Mouse (Mus musculus): ENCODE measurements around the gene Tarsl2.

The Tarsl2 gene

DNA sequence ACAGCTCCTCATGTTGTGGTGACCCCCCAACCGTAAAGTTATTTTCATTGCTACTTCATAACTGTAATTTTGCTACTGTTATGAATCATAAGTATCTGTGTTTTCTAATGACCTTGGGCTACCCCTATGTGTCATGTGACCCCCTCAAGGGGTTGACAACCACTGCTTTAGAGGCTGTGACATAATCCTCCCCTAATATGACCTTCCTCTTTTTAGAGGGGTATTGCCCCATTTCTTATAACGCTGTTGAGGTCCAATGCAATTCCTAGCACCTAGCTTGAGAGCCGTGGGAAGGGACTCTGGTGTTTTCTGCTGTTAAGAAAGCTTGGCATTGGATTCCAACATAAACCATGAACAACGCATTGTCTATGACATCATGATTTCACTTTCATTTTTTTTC lies 6.0 kb downstream of the Tarsl2 start:
- no peak for DNase-seq (ENCODE audit: extremely low read depth, insufficient read length, low spot score)

GRCm38 (mm10) chr7:65657490-65658120 lies 12.9 kb downstream of the Tarsl2 start:
- no peak for DNase-seq (ENCODE audit: extremely low read depth, insufficient read length, low spot score)

- no peak for DNase-seq (ENCODE audit: extremely low read depth, insufficient read length, low spot score)
Measured at GRCm38 (mm10) chr7:65663225-65663790, 18.6 kb downstream of the Tarsl2 start.

- DNase-seq (ENCODE audit: extremely low read depth, insufficient read length, low spot score), result no peak
Measured at GRCm38 (mm10) chr7:65663886-65664285, 19.2 kb downstream of the Tarsl2 start.

GRCm38 (mm10) chr7:65667491-65667890 lies 22.8 kb downstream of the Tarsl2 start:
- no peak for DNase-seq (ENCODE audit: extremely low read depth, insufficient read length, low spot score)

DNA sequence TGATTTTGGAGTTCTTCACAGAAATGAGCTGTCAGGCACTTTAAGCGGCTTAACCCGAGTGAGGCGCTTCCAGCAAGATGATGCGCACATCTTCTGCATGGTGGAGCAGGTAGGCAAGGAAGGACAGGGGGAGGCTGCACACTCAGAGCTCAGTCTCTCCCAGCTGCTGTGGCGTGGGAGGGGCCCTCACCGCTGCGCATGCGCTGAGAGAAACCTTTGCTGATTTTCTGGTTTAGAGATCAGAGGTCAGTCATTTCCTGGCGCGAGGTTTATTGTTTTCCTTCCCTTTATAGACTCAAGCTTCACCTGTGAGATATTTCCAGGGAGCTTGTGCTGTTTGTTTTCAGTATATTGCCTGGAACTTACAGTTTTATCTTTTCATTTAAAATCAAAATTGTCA lies 33.4 kb downstream of the Tarsl2 start:
- DNase-seq (ENCODE audit: extremely low read depth, insufficient read length, low spot score), result no peak

DNA sequence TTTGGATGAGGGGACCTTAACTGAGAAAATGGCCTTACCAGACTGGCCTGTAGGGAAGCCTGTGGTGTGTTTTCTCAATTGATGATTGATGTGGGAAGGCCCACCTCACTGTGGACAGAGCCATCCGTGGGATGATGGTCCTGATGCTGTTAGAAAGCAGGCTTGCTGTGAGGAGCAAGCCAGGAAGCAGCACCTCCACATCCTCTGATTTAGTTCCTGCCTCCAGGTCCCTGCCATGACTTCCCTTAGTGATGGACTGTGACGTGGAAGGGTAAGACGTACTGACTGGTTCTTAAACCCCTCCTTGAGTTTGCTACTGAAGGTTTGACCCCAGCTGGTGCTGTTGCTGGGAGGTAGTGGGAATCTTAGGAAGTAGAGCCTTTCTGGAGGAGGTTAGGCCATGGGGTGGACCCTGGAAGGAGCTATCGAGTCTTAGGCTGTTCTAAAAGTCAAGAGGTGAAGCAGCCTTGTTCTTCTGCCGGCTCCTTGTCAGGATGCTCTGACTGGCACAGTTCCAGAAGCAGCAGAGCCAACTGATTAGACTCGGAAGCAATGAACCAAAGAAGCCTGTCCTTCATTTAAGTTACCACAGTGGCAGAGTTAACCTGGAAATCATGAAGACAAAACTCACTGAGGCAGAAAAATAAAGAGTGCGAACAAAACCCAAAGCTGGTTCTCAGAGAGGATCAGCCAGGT lies 34.4 kb downstream of the Tarsl2 start:
- DNase-seq (ENCODE audit: extremely low read depth, insufficient read length, low spot score), result no peak

DNA sequence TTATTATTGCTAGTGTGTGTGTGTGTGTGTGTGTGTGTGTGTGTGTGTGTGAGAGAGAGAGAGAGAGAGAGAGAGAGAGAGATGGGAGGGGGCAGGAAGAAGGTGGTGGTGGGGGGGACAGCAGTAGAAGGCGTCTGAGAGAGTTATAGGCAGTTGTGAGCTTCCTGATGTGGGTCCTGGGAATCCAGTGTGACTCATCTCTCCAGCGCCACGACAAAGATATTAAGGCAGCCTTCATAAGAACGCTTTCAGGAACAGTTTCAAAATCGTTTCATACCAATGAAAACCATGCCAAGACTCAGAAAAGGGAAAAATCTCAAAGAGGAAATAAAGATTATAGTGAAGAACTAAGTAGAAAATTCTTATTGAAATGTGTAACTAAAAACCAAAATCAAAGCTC lies 36.5 kb downstream of the Tarsl2 start:
- no peak for DNase-seq (ENCODE audit: extremely low read depth, insufficient read length, low spot score)

- no peak for DNase-seq (ENCODE audit: extremely low read depth, insufficient read length, low spot score)
Measured at GRCm38 (mm10) chr7:65684256-65684835, 39.6 kb downstream of the Tarsl2 start.

GRCm38 (mm10) chr7:65686664-65687063 lies 42.0 kb downstream of the Tarsl2 start:
- no peak for DNase-seq (ENCODE audit: extremely low read depth, insufficient read length, low spot score)

DNA sequence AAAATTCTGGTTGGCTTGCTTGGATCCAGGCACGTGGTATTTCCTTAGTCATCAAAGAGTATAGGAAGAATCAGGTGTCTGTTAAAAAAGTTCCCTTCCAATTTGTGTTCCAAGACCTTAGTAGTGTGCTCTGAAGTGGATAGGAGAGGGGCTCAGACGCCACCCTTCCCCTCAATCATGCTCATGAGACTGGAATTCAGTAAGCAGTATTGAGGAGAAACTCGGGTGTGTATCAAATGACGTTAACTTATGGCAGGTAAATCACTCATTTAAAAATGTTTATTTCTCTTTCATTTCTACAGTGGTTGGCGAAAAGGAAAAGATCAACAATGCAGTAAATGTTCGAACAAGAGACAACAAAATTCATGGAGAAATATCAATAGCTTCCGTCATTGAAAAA lies 46.2 kb downstream of the Tarsl2 start, which contains the start of gene Tm2d3:
TSS of gene Tm2d3 (plus strand) at position 301 of the 400 bp plus-strand sequence.
- no peak for DNase-seq (ENCODE audit: extremely low read depth, insufficient read length, low spot score)

DNA sequence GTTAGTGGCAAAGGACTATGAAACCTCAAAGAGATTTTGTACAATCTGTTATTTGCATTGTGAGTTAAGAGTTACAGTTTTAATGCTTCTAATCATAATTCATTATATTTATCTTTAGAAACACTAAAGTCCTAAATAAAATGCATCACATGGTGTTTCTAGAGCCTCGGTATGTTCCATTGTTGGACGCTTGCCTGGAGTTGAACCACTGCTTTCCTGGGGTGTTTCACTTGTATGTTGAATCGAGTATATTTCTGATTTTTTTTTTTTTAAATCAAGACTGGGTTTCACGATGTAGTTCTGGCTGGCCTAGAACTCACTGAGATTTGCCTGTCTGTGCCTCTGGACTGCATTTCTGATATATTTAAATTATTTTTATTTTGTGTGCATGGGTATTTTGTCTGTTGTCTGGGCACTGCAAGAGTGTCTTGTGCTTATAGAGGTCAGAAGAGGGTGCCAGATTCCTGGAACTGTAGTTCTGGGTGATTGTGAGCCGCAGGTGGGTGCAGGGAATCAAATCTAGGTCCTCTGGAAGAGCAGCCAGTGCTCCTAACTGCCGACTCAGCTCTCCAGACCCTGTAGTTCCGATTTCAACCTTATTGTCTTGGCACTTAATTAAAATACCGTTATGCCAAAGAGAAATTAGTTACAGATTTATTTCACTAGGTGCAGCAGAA lies 47.4 kb downstream of the Tarsl2 start:
- DNase-seq (ENCODE audit: extremely low read depth, insufficient read length, low spot score), result no peak

DNA sequence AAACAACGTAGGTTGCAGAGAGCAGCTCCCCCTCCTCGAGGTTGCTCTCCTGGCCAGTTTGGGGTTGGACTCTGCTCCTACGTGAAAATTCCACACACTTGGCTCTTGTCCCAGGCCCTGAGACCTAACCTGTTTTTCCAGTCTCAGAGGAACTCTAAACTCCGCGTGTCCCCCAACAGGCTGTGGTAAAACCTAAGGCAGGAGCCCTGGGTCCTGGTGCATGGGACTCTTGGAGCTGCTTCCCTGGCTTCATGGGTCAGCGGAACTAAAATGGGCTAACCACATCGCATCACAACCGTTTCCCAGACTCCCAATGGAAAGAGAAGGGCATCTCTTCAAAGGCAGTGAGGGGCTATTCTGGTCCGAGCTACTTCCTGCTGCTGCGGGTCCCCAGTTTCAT lies 48.2 kb downstream of the Tarsl2 start:
- no peak for DNase-seq (ENCODE audit: extremely low read depth, insufficient read length, low spot score)

- peak; percentile 86 for DNase-seq (ENCODE audit: extremely low read depth, insufficient read length, low spot score)
Measured at GRCm38 (mm10) chr7:65693301-65693821, 48.7 kb downstream of the Tarsl2 start.

GRCm38 (mm10) chr7:65696450-65696849 lies 51.8 kb downstream of the Tarsl2 start:
- no peak for DNase-seq (ENCODE audit: extremely low read depth, insufficient read length, low spot score)

- no peak for DNase-seq (ENCODE audit: extremely low read depth, insufficient read length, low spot score)
Measured at GRCm38 (mm10) chr7:65702076-65702475, 57.4 kb downstream of the Tarsl2 start.

GRCm38 (mm10) chr7:65704818-65705242 lies 60.1 kb downstream of the Tarsl2 start:
- peak; percentile 13 for DNase-seq (ENCODE audit: extremely low read depth, insufficient read length, low spot score)

DNA sequence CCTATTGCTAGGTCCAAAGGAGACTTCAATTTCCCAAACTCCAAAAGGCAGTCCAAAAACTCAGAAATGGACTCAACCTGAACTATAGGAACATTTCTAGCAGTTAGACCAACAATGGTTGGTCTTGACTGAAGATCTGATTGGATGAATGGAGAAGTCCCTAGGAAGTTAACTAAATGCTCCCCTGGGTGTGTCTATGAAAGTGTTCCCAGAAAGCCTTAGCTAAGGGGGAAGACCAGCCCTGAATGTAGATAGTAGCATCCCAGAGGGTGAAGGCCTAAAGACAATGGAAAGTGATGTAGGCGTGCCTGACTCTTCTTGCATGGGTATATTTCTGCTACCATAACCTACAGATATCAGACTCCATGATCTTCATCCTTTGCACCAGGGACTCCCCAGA lies 63.8 kb downstream of the Tarsl2 start:
- no peak for DNase-seq (ENCODE audit: extremely low read depth, insufficient read length, low spot score)

DNA sequence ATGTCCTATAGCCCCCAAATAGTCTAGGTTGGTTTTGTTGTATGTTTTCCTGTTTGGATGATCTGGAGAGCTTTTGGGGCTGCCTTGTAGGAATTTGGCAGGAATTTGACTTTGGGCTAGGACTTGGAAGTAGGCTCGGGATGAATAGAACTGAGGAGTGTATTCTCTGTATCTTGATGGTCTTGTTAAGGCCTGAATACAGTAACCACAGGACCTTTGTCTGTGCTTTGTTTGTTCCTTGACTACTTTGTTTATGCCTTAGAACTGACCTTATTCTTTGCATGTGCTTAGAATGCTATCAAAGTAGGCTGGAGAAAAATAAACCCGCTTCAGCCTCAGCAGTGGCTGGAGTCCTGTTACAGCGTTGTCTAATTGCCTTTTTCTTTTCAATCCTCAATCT lies 65.6 kb downstream of the Tarsl2 start:
- no peak for DNase-seq (ENCODE audit: extremely low read depth, insufficient read length, low spot score)

GRCm38 (mm10) chr7:65713782-65714181 lies 69.1 kb downstream of the Tarsl2 start:
- no peak for DNase-seq (ENCODE audit: extremely low read depth, insufficient read length, low spot score)

- no peak for DNase-seq (ENCODE audit: extremely low read depth, insufficient read length, low spot score)
Measured at GRCm38 (mm10) chr7:65714304-65714703, 69.6 kb downstream of the Tarsl2 start.
